Mouse (Mus musculus) testis, adult 2 months (tissue): ENCODE data around the gene Immp2l. TPM values are rescaled to one million over a fixed set of nuclear protein-coding genes. Genes with fewer than 3 reads are reported as not detected.

Experiments
- H3K27ac ChIP-seq: fragments of 200-500 bp; 2 replicates; pipeline ENCODE4 v1.5.1; 2012; ENCODE audit warnings: low read depth, low read length; ENCODE audit not compliant: control insufficient read depth, insufficient read depth
- H3K27me3 ChIP-seq: fragments of 200-500 bp; 2 replicates; pipeline ENCODE4 v1.6.1; 2012; ENCODE audit warnings: mild to moderate bottlenecking, low read length, moderate library complexity; ENCODE audit not compliant: control insufficient read depth, insufficient read depth
- H3K36me3 ChIP-seq: fragments of 200-500 bp; 2 replicates; pipeline ENCODE4 v1.6.1; 2012; ENCODE audit warnings: mild to moderate bottlenecking, low read length; ENCODE audit not compliant: control insufficient read depth, insufficient read depth
- H3K4me1 ChIP-seq: fragments of 200-500 bp; 2 replicates; pipeline ENCODE4 v1.6.1; 2012; ENCODE audit warnings: low read length; ENCODE audit not compliant: control insufficient read depth, insufficient read depth
- H3K4me3 ChIP-seq: fragments of 200-500 bp; 2 replicates; pipeline ENCODE4 v1.5.1; 2012; ENCODE audit warnings: low read depth, mild to moderate bottlenecking, low read length, moderate library complexity, mixed read lengths; ENCODE audit not compliant: control insufficient read depth
- CTCF ChIP-seq: fragments of 200-500 bp; IDR thresholded peaks from 2 replicates; pipeline ENCODE4 v1.5.1; 2012; ENCODE audit warnings: low read depth, mild to moderate bottlenecking, inconsistent platforms, low read length, moderate library complexity; ENCODE audit not compliant: control insufficient read depth, insufficient read depth, insufficient replicate concordance
- POLR2A ChIP-seq: fragments of 200-500 bp; IDR thresholded peaks from 2 replicates; pipeline ENCODE4 v1.6.1; 2012; ENCODE audit warnings: low read depth, mild to moderate bottlenecking, inconsistent platforms, low read length, moderate library complexity; ENCODE audit not compliant: control insufficient read depth
- polyA plus RNA-seq: library from polyadenylated mRNA; depleted of rRNA; stranded (reverse); fragments of >200 nt; gene quantifications from 2 replicates; pipeline ENCODE4 v1.2.3, GENCODE M21; 2012

Gene Immp2l
- polyA plus RNA-seq, 1 experiment: 45.4 TPM

GRCm38 (mm10) chr12:41689809-41690208 is 665.9 kb downstream of the Immp2l start:
- TF ChIP-seq CTCF (no peak), POLR2A (no peak)
- H3K27me3 ChIP-seq: no peaks in the 10 kb centered on the region
- no peaks in the 10 kb centered on the region for H3K36me3 ChIP-seq

GRCm38 (mm10) chr12:41710608-41711007 is 686.7 kb downstream of the Immp2l start:
- Histone ChIP-seq H3K4me1 (no peaks in the 10 kb centered on the region), H3K4me3 (no peak overlapping the region), H3K36me3 (no peaks in the 10 kb centered on the region), H3K27me3 (no peaks in the 10 kb centered on the region), H3K27ac (no peak overlapping the region)
- no peak for TF ChIP-seq CTCF
- TF ChIP-seq POLR2A: no peak

More at GRCm38 (mm10) chr12:41689809-41690208, 665.9 kb downstream of the Immp2l start:
- Histone ChIP-seq H3K4me3 (no peak overlapping the region), H3K27ac (no peak overlapping the region), H3K4me1 (no peaks in the 10 kb centered on the region)

DNA sequence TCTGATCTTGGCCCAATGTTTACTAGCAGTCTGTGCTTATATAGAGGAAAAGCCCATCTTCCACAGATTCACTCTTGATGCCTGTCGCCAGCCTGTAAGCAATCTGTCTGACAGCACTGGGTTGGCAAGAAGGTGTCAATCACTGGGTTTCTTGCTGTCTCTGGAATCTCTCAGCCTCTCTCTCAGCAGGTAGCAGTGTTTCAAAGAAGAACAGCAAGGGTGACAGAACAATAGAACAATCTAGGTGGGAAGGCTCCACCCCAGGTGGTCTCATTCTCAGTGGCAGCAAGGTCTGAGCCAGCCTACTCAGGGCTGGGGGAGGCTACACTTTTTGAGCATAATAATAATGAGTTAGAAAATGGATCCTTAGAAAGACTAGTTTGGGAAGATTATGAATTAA is 693.1 kb downstream of the Immp2l start:
- Histone ChIP-seq H3K4me1 (no peaks in the 10 kb centered on the region), H3K27ac (no peak overlapping the region), H3K36me3 (no peaks in the 10 kb centered on the region), H3K27me3 (no peaks in the 10 kb centered on the region), H3K4me3 (no peak overlapping the region)
- no peak for TF ChIP-seq POLR2A
- TF ChIP-seq CTCF: no peak

- Histone ChIP-seq H3K36me3 (no peaks in the 10 kb centered on the region), H3K27me3 (no peaks in the 10 kb centered on the region), H3K4me3 (no peak overlapping the region), H3K27ac (no peak overlapping the region), H3K4me1 (no peaks in the 10 kb centered on the region)
- TF ChIP-seq CTCF (no peak), POLR2A (no peak)
Observed at GRCm38 (mm10) chr12:41724585-41724984, 700.7 kb downstream of the Immp2l start.

DNA sequence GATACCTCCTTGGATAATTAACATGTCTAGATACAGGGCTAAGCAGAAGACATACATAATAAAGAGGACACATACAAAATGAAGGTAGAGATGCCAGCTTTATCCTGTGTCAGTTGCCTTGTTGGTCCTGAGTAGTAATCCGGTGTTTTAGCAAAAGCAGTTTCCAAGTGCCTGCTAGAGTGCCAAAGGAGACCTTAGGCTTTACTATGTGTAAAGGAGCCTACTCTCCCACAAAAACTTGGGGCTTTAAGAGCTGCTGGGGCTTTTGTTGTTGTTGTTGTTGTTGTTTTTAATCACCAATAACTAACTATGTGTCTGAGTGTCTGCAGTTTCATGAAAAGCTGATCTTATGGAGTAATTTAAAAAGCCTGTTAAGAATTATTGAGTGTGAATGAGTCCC is 702.8 kb downstream of the Immp2l start:
- no peaks in the 10 kb centered on the region for H3K27me3 ChIP-seq
- no peaks in the 10 kb centered on the region for H3K36me3 ChIP-seq
- H3K4me3 ChIP-seq: no peak overlapping the region
- H3K4me1 ChIP-seq: no peaks in the 10 kb centered on the region
- H3K27ac ChIP-seq: no peak overlapping the region
- TF ChIP-seq CTCF (no peak), POLR2A (no peak)

DNA sequence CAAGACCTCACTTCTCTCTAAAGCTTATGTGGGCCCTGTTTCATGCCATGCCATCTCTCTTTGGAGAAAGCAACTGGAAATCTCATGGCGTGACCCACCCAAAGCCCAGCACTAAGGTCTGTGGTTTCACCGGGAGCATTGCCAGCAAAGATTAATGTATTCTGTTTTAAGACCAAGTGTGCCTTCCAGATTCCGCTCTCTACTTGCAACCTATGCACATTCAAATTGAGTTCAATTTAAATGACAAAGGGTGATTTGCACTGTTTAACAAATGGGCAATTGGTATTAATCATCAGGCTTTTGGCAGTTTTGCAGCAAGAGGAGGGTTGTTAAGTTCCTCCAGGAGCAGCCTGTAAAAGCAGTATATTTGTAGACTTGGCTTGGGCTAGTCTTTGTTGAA is 703.3 kb downstream of the Immp2l start:
- Histone ChIP-seq H3K4me1 (no peaks in the 10 kb centered on the region), H3K27ac (no peak overlapping the region), H3K4me3 (no peak overlapping the region), H3K27me3 (no peaks in the 10 kb centered on the region), H3K36me3 (no peaks in the 10 kb centered on the region)
- no peak for TF ChIP-seq POLR2A
- no peak for TF ChIP-seq CTCF

DNA sequence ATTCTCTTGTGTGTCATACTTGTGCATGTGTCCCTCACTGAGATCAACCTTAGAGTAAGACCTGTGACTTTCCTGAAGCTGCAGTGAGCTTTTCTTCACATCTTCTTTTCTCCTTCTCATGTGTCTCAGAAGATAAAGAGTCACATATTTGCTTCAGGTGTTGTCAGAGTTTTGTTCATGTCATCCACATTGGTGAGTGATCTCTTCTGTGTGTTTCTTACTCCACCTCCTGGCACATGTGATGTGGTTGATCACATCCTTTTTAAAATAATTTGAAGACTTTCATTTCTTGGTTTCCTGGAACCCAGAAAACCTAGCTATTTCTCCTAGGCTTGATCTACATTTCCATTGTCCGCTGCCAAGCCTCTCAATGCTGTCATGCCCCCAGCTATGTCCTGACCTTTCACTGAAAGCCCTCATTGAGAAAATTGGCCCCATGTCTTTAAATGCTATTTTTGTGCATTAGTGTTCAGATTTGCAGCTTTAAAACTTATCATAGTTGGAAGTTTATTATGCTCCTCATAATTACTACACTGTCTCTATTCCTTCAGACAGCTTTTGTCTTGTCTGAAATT is 704.0 kb downstream of the Immp2l start:
- TF ChIP-seq POLR2A (no peak), CTCF (no peak)
- no peaks in the 10 kb centered on the region for H3K36me3 ChIP-seq
- H3K4me3 ChIP-seq: no peak overlapping the region
- H3K27me3 ChIP-seq: no peaks in the 10 kb centered on the region
- H3K4me1 ChIP-seq: no peaks in the 10 kb centered on the region
- H3K27ac ChIP-seq: no peak overlapping the region

- no peak overlapping the region for H3K27ac ChIP-seq
- H3K4me1 ChIP-seq: no peaks in the 10 kb centered on the region
- H3K36me3 ChIP-seq: no peaks in the 10 kb centered on the region
- no peak overlapping the region for H3K4me3 ChIP-seq
- no peaks in the 10 kb centered on the region for H3K27me3 ChIP-seq
- TF ChIP-seq CTCF: no peak
- TF ChIP-seq POLR2A: no peak
Observed at GRCm38 (mm10) chr12:41728467-41728866, 704.6 kb downstream of the Immp2l start.
